Mouse (Mus musculus): ENCODE data around the gene Pcsk2.

GRCm38 (mm10) chr2:143864600-143864999, 318.6 kb downstream of the Pcsk2 start:
- TF ChIP-seq CTCF (IDR thresholded peaks at IDR 0.05; ENCODE audit: insufficient read depth, low read length) (no peak), POLR2A (IDR thresholded peaks at IDR 0.05; ENCODE audit: borderline replicate concordance, extremely low read depth, low read depth, low read length) (no peak)

All from lung, adult 2 months (tissue).